Mouse (Mus musculus): Measurements from ENCODE around the gene Cacna1f. TPM values are rescaled to one million over a fixed set of nuclear protein-coding genes. Genes with fewer than 3 reads are reported as not detected.

Cacna1f gene
- polyA plus RNA-seq, 1 experiment: 0.12 TPM

DNA sequence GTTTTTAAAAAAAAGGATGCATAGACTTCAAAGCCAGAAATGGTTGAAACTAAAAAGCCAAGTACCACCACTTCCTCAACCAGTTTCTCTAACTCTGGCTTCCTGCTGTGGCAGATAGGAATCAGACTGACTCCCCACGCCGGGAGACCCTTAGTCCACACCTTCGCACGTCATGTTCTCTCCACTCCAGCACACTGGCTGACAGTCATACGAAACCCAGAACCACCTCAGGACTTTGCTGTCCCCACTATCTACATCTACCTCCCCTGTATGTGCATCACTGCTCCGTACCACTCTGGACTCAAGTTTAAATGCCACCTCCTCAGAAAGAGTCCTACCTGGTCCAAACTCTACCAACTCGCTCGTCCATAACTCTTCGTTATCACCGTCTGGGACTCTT is 34.4 kb upstream of the Cacna1f start:
- WGBS: 39% methylated on average over 10 of the region's 10 CpGs
- H3K36me3 ChIP-seq (ENCODE audit: control insufficient read depth, insufficient read depth, low read length): no peaks in the 10 kb centered on the region
- no peak for TF ChIP-seq CTCF (IDR thresholded peaks at IDR 0.05; ENCODE audit: borderline replicate concordance, control insufficient read depth, extremely low read depth, insufficient read depth, low read length, poor library complexity)
- TF ChIP-seq POLR2A (IDR thresholded peaks at IDR 0.05; ENCODE audit: control insufficient read depth, extremely low read depth, insufficient read depth, low read length, poor library complexity): no peak
- H3K27me3 ChIP-seq (ENCODE audit: control insufficient read depth, insufficient read depth, low read length): no peaks in the 10 kb centered on the region
- H3K4me3 ChIP-seq (ENCODE audit: control insufficient read depth, insufficient read depth, low read length): no peak overlapping the region
- DNase-seq: no peak
- peaks cover 34% of the 10 kb centered on the region for H3K4me1 ChIP-seq (replicated peaks; ENCODE audit: control insufficient read depth, insufficient read depth, low read length)
- H3K27ac ChIP-seq (ENCODE audit: control insufficient read depth, insufficient read depth, low read length): peak overlapping the region; percentile 85

DNA sequence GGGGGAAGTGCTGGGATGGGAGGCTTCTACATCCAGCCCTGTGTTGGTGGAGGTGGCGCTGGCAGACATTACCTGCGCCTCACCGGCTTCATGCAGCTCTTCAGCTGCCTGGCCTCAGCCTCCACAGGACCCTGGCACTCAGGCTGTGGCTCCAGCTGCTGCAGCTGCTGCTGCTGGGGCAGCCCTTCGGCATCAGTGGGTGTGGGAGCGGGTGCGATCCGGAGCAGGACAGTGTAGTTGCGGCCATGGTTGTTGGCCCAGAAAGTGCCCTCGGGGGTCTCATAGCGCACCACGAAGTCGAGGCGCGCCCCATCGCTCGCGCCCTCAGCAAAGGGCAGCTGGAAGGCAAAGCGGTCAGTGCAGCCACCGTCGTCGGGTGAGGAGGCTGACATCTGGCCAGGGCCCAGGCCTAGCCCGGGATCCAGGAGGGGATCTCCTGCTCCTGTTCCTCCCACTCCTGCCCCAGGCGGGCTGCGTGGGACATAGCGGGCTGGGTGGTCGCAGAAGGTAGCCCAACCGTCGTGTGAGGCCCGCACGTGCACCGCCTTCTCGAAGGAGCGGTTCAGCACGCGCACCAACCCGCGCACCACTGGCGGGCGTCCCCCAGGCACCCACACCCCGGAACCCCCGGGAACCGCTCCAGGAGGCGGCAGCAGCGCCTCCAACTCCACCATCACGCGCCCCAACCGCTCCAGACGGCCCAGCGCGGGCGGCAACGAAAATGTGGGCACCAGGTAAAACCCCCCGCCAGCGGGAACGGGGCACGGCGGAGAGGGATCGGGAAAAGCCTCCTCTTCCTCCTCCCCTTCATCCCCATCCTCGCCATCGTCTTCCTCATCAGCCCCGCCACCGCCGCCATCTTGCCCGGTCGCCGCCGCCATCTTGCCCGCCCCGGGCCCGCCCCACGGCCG is 33.5 kb upstream of the Cacna1f start, which contains the start of gene Foxp3:
Gene Foxp3 (plus strand): TSS at position 469 of the 911 bp plus-strand sequence.
- no peak for DNase-seq
- TF ChIP-seq CTCF (IDR thresholded peaks at IDR 0.05; ENCODE audit: borderline replicate concordance, control insufficient read depth, extremely low read depth, insufficient read depth, low read length, poor library complexity): no peak
- no peak for TF ChIP-seq POLR2A (IDR thresholded peaks at IDR 0.05; ENCODE audit: control insufficient read depth, extremely low read depth, insufficient read depth, low read length, poor library complexity)
- Histone ChIP-seq H3K27ac (ENCODE audit: control insufficient read depth, insufficient read depth, low read length) (peak within 1 kb of the TSS; percentile 85), H3K4me3 (ENCODE audit: control insufficient read depth, insufficient read depth, low read length) (peak within 1 kb of the TSS; percentile 60), H3K4me1 (replicated peaks; ENCODE audit: control insufficient read depth, insufficient read depth, low read length) (peaks cover 34% of the 10 kb centered on the region), H3K36me3 (ENCODE audit: control insufficient read depth, insufficient read depth, low read length) (no peaks in the 10 kb centered on the region), H3K27me3 (ENCODE audit: control insufficient read depth, insufficient read depth, low read length) (no peaks in the 10 kb centered on the region)
- 34% methylated on average over 63 of the region's 72 CpGs for WGBS

GRCm38 (mm10) chrX:7574087-7574884 is 32.6 kb upstream of the Cacna1f start, which contains the start of gene Ppp1r3f:
Gene Ppp1r3f, minus strand, starts transcription at chrX:7574283.
- Histone ChIP-seq H3K4me1 (replicated peaks; ENCODE audit: control insufficient read depth, insufficient read depth, low read length) (peaks cover 34% of the 10 kb centered on the region), H3K27ac (ENCODE audit: control insufficient read depth, insufficient read depth, low read length) (peak within 1 kb of the TSS; percentile 66), H3K4me3 (ENCODE audit: control insufficient read depth, insufficient read depth, low read length) (peak within 1 kb of the TSS; percentile 60), H3K36me3 (ENCODE audit: control insufficient read depth, insufficient read depth, low read length) (no peaks in the 10 kb centered on the region), H3K27me3 (ENCODE audit: control insufficient read depth, insufficient read depth, low read length) (no peaks in the 10 kb centered on the region)
- WGBS: under 1% methylated on average over 47 of the region's 65 CpGs
- peak; percentile 93 for DNase-seq
- TF ChIP-seq POLR2A (IDR thresholded peaks at IDR 0.05; ENCODE audit: control insufficient read depth, extremely low read depth, insufficient read depth, low read length, poor library complexity) (peak; percentile 77), CTCF (IDR thresholded peaks at IDR 0.05; ENCODE audit: borderline replicate concordance, control insufficient read depth, extremely low read depth, insufficient read depth, low read length, poor library complexity) (0 out of 2 replicates have a peak, but pooled peaks have one; percentile 7)

- peaks cover 34% of the 10 kb centered on the region for H3K4me1 ChIP-seq (replicated peaks; ENCODE audit: control insufficient read depth, insufficient read depth, low read length)
- no peaks in the 10 kb centered on the region for H3K36me3 ChIP-seq (ENCODE audit: control insufficient read depth, insufficient read depth, low read length)
- 11% methylated on average over 6 of the region's 6 CpGs for WGBS
- no peak overlapping the region for H3K4me3 ChIP-seq (ENCODE audit: control insufficient read depth, insufficient read depth, low read length)
- no peaks in the 10 kb centered on the region for H3K27me3 ChIP-seq (ENCODE audit: control insufficient read depth, insufficient read depth, low read length)
- H3K27ac ChIP-seq (ENCODE audit: control insufficient read depth, insufficient read depth, low read length): no peak overlapping the region
- no peak for TF ChIP-seq CTCF (IDR thresholded peaks at IDR 0.05; ENCODE audit: borderline replicate concordance, control insufficient read depth, extremely low read depth, insufficient read depth, low read length, poor library complexity)
- TF ChIP-seq POLR2A (IDR thresholded peaks at IDR 0.05; ENCODE audit: control insufficient read depth, extremely low read depth, insufficient read depth, low read length, poor library complexity): no peak
- no peak for DNase-seq
These were observed 32.0 kb upstream of the Cacna1f start for GRCm38 (mm10) chrX:7574885-7575231.

DNA sequence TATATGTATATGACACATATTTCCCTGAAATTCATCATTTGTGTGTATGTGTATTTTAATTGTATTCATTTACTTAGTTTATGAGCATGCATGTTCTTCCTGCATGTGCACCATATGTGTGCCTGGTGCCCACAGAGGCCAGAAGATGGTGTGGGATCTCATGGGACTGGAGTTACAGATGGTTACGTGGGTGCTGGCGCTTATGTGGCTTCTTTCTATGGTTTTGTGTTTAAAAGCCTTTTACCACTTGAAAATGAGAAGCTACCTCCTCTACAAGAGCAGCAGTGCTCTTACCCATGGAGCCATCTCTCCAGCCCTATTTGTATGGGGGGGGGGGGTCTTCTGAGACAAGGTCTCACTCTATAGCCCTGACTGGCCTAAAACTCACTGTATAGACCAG is 25.7 kb upstream of the Cacna1f start:
- no peak for TF ChIP-seq CTCF (IDR thresholded peaks at IDR 0.05; ENCODE audit: borderline replicate concordance, control insufficient read depth, extremely low read depth, insufficient read depth, low read length, poor library complexity)
- H3K4me3 ChIP-seq (ENCODE audit: control insufficient read depth, insufficient read depth, low read length): no peak overlapping the region
- no peak overlapping the region for H3K27ac ChIP-seq (ENCODE audit: control insufficient read depth, insufficient read depth, low read length)
- no peaks in the 10 kb centered on the region for H3K27me3 ChIP-seq (ENCODE audit: control insufficient read depth, insufficient read depth, low read length)
- DNase-seq: no peak
- 80% methylated on average over 2 of the region's 2 CpGs for WGBS
- H3K4me1 ChIP-seq (replicated peaks; ENCODE audit: control insufficient read depth, insufficient read depth, low read length): peaks cover 5% of the 10 kb centered on the region
- no peaks in the 10 kb centered on the region for H3K36me3 ChIP-seq (ENCODE audit: control insufficient read depth, insufficient read depth, low read length)

DNA sequence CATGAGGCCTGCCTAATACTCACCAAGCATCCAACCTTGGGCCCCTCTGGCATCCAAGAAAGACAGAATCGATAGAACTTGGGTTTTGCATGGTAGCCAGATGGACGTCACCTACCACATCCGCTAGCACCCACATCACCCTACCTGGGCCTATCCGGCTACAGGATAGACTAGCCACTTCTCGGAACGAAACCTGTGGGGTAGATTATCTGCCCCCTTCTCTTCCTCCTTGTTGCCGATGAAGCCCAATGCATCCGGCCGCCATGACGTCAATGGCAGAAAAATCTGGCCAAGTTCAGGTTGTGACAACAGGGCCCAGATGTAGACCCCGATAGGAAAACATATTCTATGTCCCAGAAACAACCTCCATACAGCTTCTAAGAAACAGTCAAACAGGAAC is 23.0 kb upstream of the Cacna1f start:
- no peaks in the 10 kb centered on the region for H3K36me3 ChIP-seq (ENCODE audit: control insufficient read depth, insufficient read depth, low read length)
- no peak overlapping the region for H3K27ac ChIP-seq (ENCODE audit: control insufficient read depth, insufficient read depth, low read length)
- no peak for DNase-seq
- TF ChIP-seq CTCF (IDR thresholded peaks at IDR 0.05; ENCODE audit: borderline replicate concordance, control insufficient read depth, extremely low read depth, insufficient read depth, low read length, poor library complexity): no peak
- no peak for TF ChIP-seq POLR2A (IDR thresholded peaks at IDR 0.05; ENCODE audit: control insufficient read depth, extremely low read depth, insufficient read depth, low read length, poor library complexity)
- no peaks in the 10 kb centered on the region for H3K27me3 ChIP-seq (ENCODE audit: control insufficient read depth, insufficient read depth, low read length)
- no peak overlapping the region for H3K4me3 ChIP-seq (ENCODE audit: control insufficient read depth, insufficient read depth, low read length)
- peaks cover 19% of the 10 kb centered on the region for H3K4me1 ChIP-seq (replicated peaks; ENCODE audit: control insufficient read depth, insufficient read depth, low read length)
- WGBS: 94% methylated on average over 10 of the region's 11 CpGs

Measured in thymus, adult 2 months (tissue).